Mouse (Mus musculus): ENCODE measurements around the gene Prss16. TPM values are rescaled to one million over a fixed set of nuclear protein-coding genes. Genes with fewer than 3 reads are reported as not detected.
A peak's percentile ranks its signal among the peaks of the same experiment; 100 is the strongest.
"Not testable (repeated sequence)": the region's sequence is repeated elsewhere in the genome, so short reads cannot be mapped to it uniquely, and the experiment has no call there.

Gene Prss16
- polyA plus RNA-seq, 1 experiment from 2014 or later = 1.0 TPM

GRCm38 (mm10) chr13:22042568-22043502 is 33.3 kb upstream of the Prss16 start, which contains the start of the genes Hist1h2ag and Hist1h2bj:
Gene Hist1h2ag, minus strand, starts transcription at chr13:22042944.
Gene Hist1h2bj, plus strand, starts transcription at chr13:22043214.
- under 1% methylated on average over 51 of the region's 80 CpGs for WGBS (ENCODE audit: insufficient replicate concordance)
- not testable (repeated sequence) for H3K27me3 ChIP-seq; H3K9me3 ChIP-seq (replicated peaks); H3K36me3 ChIP-seq (replicated peaks)
- peak within 1 kb of the TSS; percentile 100 for H3K27ac ChIP-seq (replicated peaks)
- H3K9ac ChIP-seq = peak within 1 kb of the TSS; percentile 77
- H3K4me1 ChIP-seq (replicated peaks) = peaks cover 54% of the 10 kb centered on the region
- H3K4me3 ChIP-seq (replicated peaks) = peak within 1 kb of the TSS; percentile 56
- ATAC-seq (ENCODE audit: insufficient read depth) = peak; percentile 79
- H3K4me2 ChIP-seq = peak within 1 kb of the TSS; percentile 72

GRCm38 (mm10) chr13:22041651-22042567 is 32.4 kb upstream of the Prss16 start:
- Histone ChIP-seq H3K4me3 (replicated peaks) (peak overlapping the region; percentile 56), H3K27ac (replicated peaks) (peak overlapping the region; percentile 100), H3K9ac (peak overlapping the region; percentile 77), H3K36me3 (replicated peaks) (no peaks in the 10 kb centered on the region), H3K4me2 (peak overlapping the region; percentile 72), H3K9me3 (replicated peaks) (no peaks in the 10 kb centered on the region), H3K27me3 (no peaks in the 10 kb centered on the region), H3K4me1 (replicated peaks) (peaks cover 61% of the 10 kb centered on the region)
- no peak for ATAC-seq (ENCODE audit: insufficient read depth)
- WGBS (ENCODE audit: insufficient replicate concordance) = 3% methylated on average over 13 of the region's 13 CpGs

- H3K27ac ChIP-seq (replicated peaks) = peak within 1 kb of the TSS; percentile 100
- under 1% methylated on average over 27 of the region's 27 CpGs for WGBS (ENCODE audit: insufficient replicate concordance)
- H3K9me3 ChIP-seq (replicated peaks); H3K27me3 ChIP-seq; H3K36me3 ChIP-seq (replicated peaks): not testable (repeated sequence)
- H3K4me1 ChIP-seq (replicated peaks) = peaks cover 66% of the 10 kb centered on the region
- peak within 1 kb of the TSS; percentile 77 for H3K9ac ChIP-seq
- peak within 1 kb of the TSS; percentile 56 for H3K4me3 ChIP-seq (replicated peaks)
- peak within 1 kb of the TSS; percentile 72 for H3K4me2 ChIP-seq
- peak; percentile 42 for ATAC-seq (ENCODE audit: insufficient read depth)
Observed at GRCm38 (mm10) chr13:22041142-22041536, 31.6 kb upstream of the Prss16 start, which contains the start of gene Hist1h4i. Gene Hist1h4i, minus strand, starts transcription at chr13:22041362.

GRCm38 (mm10) chr13:22040464-22041141 is 31.1 kb upstream of the Prss16 start:
- H3K4me1 ChIP-seq (replicated peaks) = peaks cover 62% of the 10 kb centered on the region
- no peaks in the 10 kb centered on the region for H3K9me3 ChIP-seq (replicated peaks)
- WGBS (ENCODE audit: insufficient replicate concordance) = under 1% methylated on average over 24 of the region's 24 CpGs
- peak overlapping the region; percentile 56 for H3K4me3 ChIP-seq (replicated peaks)
- H3K27me3 ChIP-seq = no peaks in the 10 kb centered on the region
- peak overlapping the region; percentile 72 for H3K4me2 ChIP-seq
- H3K36me3 ChIP-seq (replicated peaks) = no peaks in the 10 kb centered on the region
- peak; percentile 40 for ATAC-seq (ENCODE audit: insufficient read depth)
- H3K9ac ChIP-seq = peak overlapping the region; percentile 65
- H3K27ac ChIP-seq (replicated peaks) = peak overlapping the region; percentile 100

GRCm38 (mm10) chr13:22039951-22040463 is 30.5 kb upstream of the Prss16 start:
- Histone ChIP-seq H3K4me3 (replicated peaks) (peak overlapping the region; percentile 56), H3K4me1 (replicated peaks) (peaks cover 56% of the 10 kb centered on the region), H3K9ac (peak overlapping the region; percentile 65)

GRCm38 (mm10) chr13:22039364-22039763 is 29.8 kb upstream of the Prss16 start:
- Histone ChIP-seq H3K36me3 (replicated peaks) (no peaks in the 10 kb centered on the region), H3K4me2 (peak overlapping the region; percentile 72), H3K9ac (peak overlapping the region; percentile 65), H3K27me3 (no peaks in the 10 kb centered on the region), H3K9me3 (replicated peaks) (no peaks in the 10 kb centered on the region), H3K4me3 (replicated peaks) (peak overlapping the region; percentile 56), H3K27ac (replicated peaks) (peak overlapping the region; percentile 100), H3K4me1 (replicated peaks) (peaks cover 50% of the 10 kb centered on the region)
- no peak for ATAC-seq (ENCODE audit: insufficient read depth)
- WGBS (ENCODE audit: insufficient replicate concordance) = 52% methylated on average over 5 of the region's 5 CpGs

More at GRCm38 (mm10) chr13:22039951-22040463, 30.5 kb upstream of the Prss16 start:
- no peaks in the 10 kb centered on the region for H3K36me3 ChIP-seq (replicated peaks)
- peak overlapping the region; percentile 100 for H3K27ac ChIP-seq (replicated peaks)
- no peak for ATAC-seq (ENCODE audit: insufficient read depth)
- 4% methylated on average over 2 of the region's 2 CpGs for WGBS (ENCODE audit: insufficient replicate concordance)
- no peaks in the 10 kb centered on the region for H3K9me3 ChIP-seq (replicated peaks)
- peak overlapping the region; percentile 72 for H3K4me2 ChIP-seq
- no peaks in the 10 kb centered on the region for H3K27me3 ChIP-seq

GRCm38 (mm10) chr13:22037415-22037814 is 27.9 kb upstream of the Prss16 start:
- Histone ChIP-seq H3K4me1 (replicated peaks) (peaks cover 62% of the 10 kb centered on the region), H3K27ac (replicated peaks) (peak overlapping the region; percentile 100), H3K4me2 (peak overlapping the region; percentile 75), H3K36me3 (replicated peaks) (no peaks in the 10 kb centered on the region), H3K27me3 (no peaks in the 10 kb centered on the region), H3K4me3 (replicated peaks) (peak overlapping the region; percentile 55), H3K9ac (peak overlapping the region; percentile 71), H3K9me3 (replicated peaks) (no peaks in the 10 kb centered on the region)
- no peak for ATAC-seq (ENCODE audit: insufficient read depth)
- WGBS (ENCODE audit: insufficient replicate concordance) = 39% methylated on average over 2 of the region's 2 CpGs

- H3K27ac ChIP-seq (replicated peaks) = peak overlapping the region; percentile 100
- WGBS (ENCODE audit: insufficient replicate concordance) = 41% methylated on average over 3 of the region's 3 CpGs
- H3K4me2 ChIP-seq = peak overlapping the region; percentile 75
- ATAC-seq (ENCODE audit: insufficient read depth) = no peak
- H3K9ac ChIP-seq = peak overlapping the region; percentile 71
- no peaks in the 10 kb centered on the region for H3K9me3 ChIP-seq (replicated peaks)
- peak overlapping the region; percentile 55 for H3K4me3 ChIP-seq (replicated peaks)
- peaks cover 62% of the 10 kb centered on the region for H3K4me1 ChIP-seq (replicated peaks)
- no peaks in the 10 kb centered on the region for H3K36me3 ChIP-seq (replicated peaks)
- no peaks in the 10 kb centered on the region for H3K27me3 ChIP-seq
Observed at GRCm38 (mm10) chr13:22036986-22037385, 27.4 kb upstream of the Prss16 start.

- Histone ChIP-seq H3K36me3 (replicated peaks) (no peaks in the 10 kb centered on the region), H3K4me2 (peak overlapping the region; percentile 75), H3K27ac (replicated peaks) (peak overlapping the region; percentile 100), H3K9ac (peak overlapping the region; percentile 71), H3K9me3 (replicated peaks) (no peaks in the 10 kb centered on the region), H3K4me3 (replicated peaks) (peak overlapping the region; percentile 55), H3K27me3 (no peaks in the 10 kb centered on the region), H3K4me1 (replicated peaks) (peaks cover 60% of the 10 kb centered on the region)
- 1% methylated on average over 22 of the region's 23 CpGs for WGBS (ENCODE audit: insufficient replicate concordance)
- peak; percentile 20 for ATAC-seq (ENCODE audit: insufficient read depth)
Observed at GRCm38 (mm10) chr13:22036149-22036956, 26.8 kb upstream of the Prss16 start.
